Mouse (Mus musculus): ENCODE results near the gene Gm15023.
"Not testable (repeated sequence)": the region's sequence is repeated elsewhere in the genome, so short reads cannot be mapped to it uniquely, and the experiment has no call there.

Gene Gm15023

GRCm38 (mm10) chrX:135177532-135177931 is at the start of gene Gm15023:
Gene Gm15023 (minus strand): TSS chrX:135177632.
- DNase-seq (ENCODE audit: low read depth): not testable (repeated sequence)

GRCm38 (mm10) chrX:135210436-135211221 is 33.2 kb upstream of the Gm15023 start, which contains the start of gene Tceal6:
Gene Tceal6 (minus strand): TSS chrX:135210687.
- no peak for DNase-seq (ENCODE audit: low read depth)

- not testable (repeated sequence) for DNase-seq (ENCODE audit: low read depth)
These were observed 32.5 kb upstream of the Gm15023 start for GRCm38 (mm10) chrX:135209773-135210435.

- not testable (repeated sequence) for DNase-seq (ENCODE audit: low read depth)
These were observed 12.5 kb upstream of the Gm15023 start for GRCm38 (mm10) chrX:135189924-135190323.

- not testable (repeated sequence) for DNase-seq (ENCODE audit: low read depth)
These were observed 11.2 kb upstream of the Gm15023 start for GRCm38 (mm10) chrX:135188661-135189060.

Measured in fibroblast of lung, adult 2 months (primary cell).